Comparison of ENCODE assay signal across 8 mouse cellular contexts in genomic region chr4:107178830-107179490, GRCm38 (mm10). TPM values are rescaled to one million over a fixed set of nuclear protein-coding genes. Genes with fewer than 3 reads are reported as not detected.
DNase-seq lines count a peak whose midpoint lies in the region; ATAC-seq and TF ChIP-seq lines count a peak whose summit lies in the region.

Gene Tceanc2 (minus strand): TSS chr4:107179116.

- peaks cover 21% of the 10 kb centered on the region for H3K36me3 ChIP-seq in E14TG2a.4 (ENCODE audit: insufficient read depth, low read length)
- H3K36me3 ChIP-seq in forebrain, embryonic 12.5 days (replicated peaks) = peaks cover 17% of the 10 kb centered on the region
- peaks cover 18% of the 10 kb centered on the region for H3K36me3 ChIP-seq in lung, embryonic 14.5 days (ENCODE audit: insufficient read depth)
- peaks cover under 1% of the 10 kb centered on the region; the same call in 1 of the 2 replicates for H3K36me3 ChIP-seq in neural tube, embryonic 15.5 days
- H3K36me3 ChIP-seq in thymus, adult 2 months (ENCODE audit: control insufficient read depth, insufficient read depth, low read length) = peaks cover 7% of the 10 kb centered on the region; the same call in 1 of the 2 replicates

- H3K4me3 ChIP-seq in E14TG2a.4 (replicated peaks; ENCODE audit: low read length) = peak within 1 kb of the TSS; percentile 98
- peak within 1 kb of the TSS; percentile 94 for H3K4me3 ChIP-seq in forebrain, embryonic 12.5 days (replicated peaks)
- peak within 1 kb of the TSS; percentile 80 for H3K4me3 ChIP-seq in layer of hippocampus, adult 2 months
- H3K4me3 ChIP-seq in lung, embryonic 14.5 days (ENCODE audit: low read depth, low read length) = peak within 1 kb of the TSS; percentile 97
- peak within 1 kb of the TSS; percentile 99 for H3K4me3 ChIP-seq in neural tube, embryonic 15.5 days (replicated peaks)
- H3K4me3 ChIP-seq in thymus, adult 2 months (ENCODE audit: control insufficient read depth, insufficient read depth, low read length) = peak within 1 kb of the TSS; percentile 84

- peak within 1 kb of the TSS; percentile 84 for H3K9ac ChIP-seq in forebrain, embryonic 12.5 days
- H3K9ac ChIP-seq in lung, embryonic 14.5 days = peak within 1 kb of the TSS; percentile 87
- peak within 1 kb of the TSS; percentile 87 for H3K9ac ChIP-seq in neural tube, embryonic 15.5 days (replicated peaks)

- H3K27me3 ChIP-seq in E14TG2a.4 (ENCODE audit: insufficient read depth, low read length) = no peaks in the 10 kb centered on the region
- no peaks in the 10 kb centered on the region for H3K27me3 ChIP-seq in forebrain, embryonic 12.5 days
- H3K27me3 ChIP-seq in lung, embryonic 14.5 days (ENCODE audit: insufficient read depth, low read length) = no peaks in the 10 kb centered on the region
- no peaks in the 10 kb centered on the region for H3K27me3 ChIP-seq in neural tube, embryonic 15.5 days (replicated peaks)
- no peaks in the 10 kb centered on the region for H3K27me3 ChIP-seq in thymus, adult 2 months (ENCODE audit: control insufficient read depth, insufficient read depth, low read length)

- peak; percentile 30 for ATAC-seq in forebrain, embryonic 12.5 days (ENCODE audit: low FRiP score)
- ATAC-seq in lung, embryonic 14.5 days (ENCODE audit: insufficient read depth) = peak; percentile 15
- peak; percentile 70 for ATAC-seq in neural tube, embryonic 15.5 days (ENCODE audit: low FRiP score)

- DNase-seq in c-Kit-positive CD71-positive TER-119-negative erythroid progenitor cells, embryonic 14.5 days (ENCODE audit: low read depth) = peak; percentile 44
- DNase-seq in heart, postnatal 25 days (ENCODE audit: low spot score) = peak; percentile 4
- peak; percentile 23 to 51 for DNase-seq in layer of hippocampus, adult 2 months (ENCODE audit: low spot score in 2 of 2)
- peak; percentile 70 for DNase-seq in lung, embryonic 14.5 days
- DNase-seq in thymus, adult 2 months = peak; percentile 69

- under 1% methylated on average over 47 of the region's 47 CpGs for WGBS in forebrain, embryonic 12.5 days
- WGBS in lung, embryonic 14.5 days = 0% methylated on average over 47 of the region's 47 CpGs
- WGBS in neural tube, embryonic 15.5 days = under 1% methylated on average over 47 of the region's 47 CpGs
- WGBS in thymus, adult 2 months = 1% methylated on average over 47 of the region's 47 CpGs

- intact Hi-C loops in heart, postnatal 25 days (cut with DNase I) = loop anchor here (2.0 to 10.0 kb wide), 3 partner anchors 74 to 504 kb away; partner anchors contain the start of genes Hspb11, Lrrc42, Ttc4 and Yipf1

- H3K27ac ChIP-seq in forebrain, embryonic 12.5 days = peak within 1 kb of the TSS; percentile 97
- peak within 1 kb of the TSS; percentile 98 for H3K27ac ChIP-seq in layer of hippocampus, adult 2 months
- H3K27ac ChIP-seq in lung, embryonic 14.5 days (ENCODE audit: low read depth) = peak within 1 kb of the TSS; percentile 93
- peak within 1 kb of the TSS; percentile 99 for H3K27ac ChIP-seq in neural tube, embryonic 15.5 days (replicated peaks)
- peak within 1 kb of the TSS; percentile 87 for H3K27ac ChIP-seq in thymus, adult 2 months (ENCODE audit: control insufficient read depth, insufficient read depth, low read length)

- peaks cover 49% of the 10 kb centered on the region for H3K4me1 ChIP-seq in E14TG2a.4 (replicated peaks; ENCODE audit: low read depth, low read length)
- H3K4me1 ChIP-seq in forebrain, embryonic 12.5 days = peaks cover 37% of the 10 kb centered on the region
- H3K4me1 ChIP-seq in lung, embryonic 14.5 days (ENCODE audit: insufficient read depth) = peaks cover 6% of the 10 kb centered on the region; the same call in 1 of the 2 replicates
- peaks cover 46% of the 10 kb centered on the region for H3K4me1 ChIP-seq in neural tube, embryonic 15.5 days
- H3K4me1 ChIP-seq in thymus, adult 2 months (replicated peaks; ENCODE audit: control insufficient read depth, insufficient read depth, low read length) = peaks cover 8% of the 10 kb centered on the region; the same call in 1 of the 2 replicates

- no peaks in the 10 kb centered on the region for H3K9me3 ChIP-seq in E14TG2a.4 (ENCODE audit: low read length)
- no peaks in the 10 kb centered on the region for H3K9me3 ChIP-seq in forebrain, embryonic 12.5 days
- no peaks in the 10 kb centered on the region for H3K9me3 ChIP-seq in lung, embryonic 14.5 days (ENCODE audit: low read depth, low read length)
- no peaks in the 10 kb centered on the region for H3K9me3 ChIP-seq in neural tube, embryonic 15.5 days (replicated peaks)

- TF ChIP-seq POLR2A in thymus, adult 2 months (IDR thresholded peaks at IDR 0.05; ENCODE audit: control insufficient read depth, extremely low read depth, insufficient read depth, low read length, poor library complexity) = no peak; the same call in 1 of the 2 replicates

- peak within 1 kb of the TSS; percentile 73 for H3K4me2 ChIP-seq in forebrain, embryonic 12.5 days
- H3K4me2 ChIP-seq in lung, embryonic 14.5 days = peak within 1 kb of the TSS; percentile 74
- peak within 1 kb of the TSS; percentile 77 for H3K4me2 ChIP-seq in neural tube, embryonic 15.5 days

- TF ChIP-seq CTCF in E14TG2a.4 (conservative IDR thresholded peaks at IDR 0.05; ENCODE audit: low read length) = no peak
- TF ChIP-seq CTCF in layer of hippocampus, adult 2 months (conservative IDR thresholded peaks at IDR 0.05) = peak; percentile 25; the same call in 1 of the 2 replicates
- peak; percentile 39; the same call in 1 of the 2 replicates for TF ChIP-seq CTCF in lung, embryonic 14.5 days (IDR thresholded peaks at IDR 0.05; ENCODE audit: low read depth)
- no peak for TF ChIP-seq CTCF in thymus, adult 2 months (IDR thresholded peaks at IDR 0.05; ENCODE audit: borderline replicate concordance, control insufficient read depth, extremely low read depth, insufficient read depth, low read length, poor library complexity)

RNA-seq across cellular contexts. Expression of gene Tceanc2, which starts in this region (rescaled TPM):
- polyA plus RNA-seq in forebrain, embryonic 12.5 days (2016; fragmentation: Nextera tagmentation; extraction: Ambion mirVana) = 22.1 and 26.5 TPM in 2 replicates
- 10 to 100 TPM; 10.7 to 14.2 TPM for total RNA-seq in heart, postnatal 25 days (2021)
- 10 to 100 TPM; 14.6 to 18.0 TPM for total RNA-seq in layer of hippocampus, adult 2 months (2021)
- polyA plus RNA-seq in lung, embryonic 14.5 days (2014; fragmentation: Nextera tagmentation; extraction: Ambion mirVana) = 17.1 and 28.3 TPM in 2 replicates
- 17.7 and 36.3 TPM in 2 replicates for polyA plus RNA-seq in neural tube, embryonic 15.5 days (2015; fragmentation: Nextera tagmentation; extraction: Ambion mirVana)
- polyA plus RNA-seq in thymus, adult 2 months (2012; rRNA removed) = 13.8 and 14.7 TPM in 2 replicates

Comparison
In these comparisons a context has a peak if more than half of its experiments do, and no peak if none do; other contexts are left out.
1. Peak in every context shown above with its lines: DNase-seq, ATAC-seq, H3K4me3 ChIP-seq and H3K27ac ChIP-seq.
2. CTCF ChIP-seq: peak in layer of hippocampus, adult 2 months (single experiment) and lung, embryonic 14.5 days (single experiment); none in E14TG2a.4 (single experiment) and thymus, adult 2 months (single experiment).
3. DNase-seq: peak in every context shown above with its lines; median percentile 70 in lung, embryonic 14.5 days; 69 in thymus, adult 2 months; 44 in c-Kit-positive CD71-positive TER-119-negative erythroid progenitor cells, embryonic 14.5 days; 37 in layer of hippocampus, adult 2 months; 4 in heart, postnatal 25 days.
4. ATAC-seq: peak in every context shown above with its lines; median percentile 70 in neural tube, embryonic 15.5 days; 30 in forebrain, embryonic 12.5 days; 15 in lung, embryonic 14.5 days.